Mouse (Mus musculus): ENCODE data around the gene Aadacl4. TPM values are rescaled to one million over a fixed set of nuclear protein-coding genes. Genes with fewer than 3 reads are reported as not detected.
"Not testable (repeated sequence)": the region's sequence is repeated elsewhere in the genome, so short reads cannot be mapped to it uniquely, and the experiment has no call there.

The Aadacl4 gene
- polyA plus RNA-seq (2015; fragmentation: Nextera tagmentation; extraction: Ambion mirVana) = not detected in 2 replicates

GRCm38 (mm10) chr4:144613407-144613806 lies at the start of gene Aadacl4:
Gene Aadacl4 (plus strand): TSS chr4:144613707.
- H3K27ac ChIP-seq (replicated peaks) = no peak within 1 kb of the TSS
- no peaks in the 10 kb centered on the region for H3K9me3 ChIP-seq (ENCODE audit: control insufficient read depth, low read length)
- WGBS = 38% methylated on average over 1 of the region's 1 CpGs

GRCm38 (mm10) chr4:144565034-144565433 lies 48.5 kb upstream of the Aadacl4 start, which contains the start of gene Gm13124:
Gene Gm13124 (minus strand): TSS chr4:144565134.
- Histone ChIP-seq H3K36me3 (ENCODE audit: control insufficient read depth, insufficient read depth, low read length) (no peaks in the 10 kb centered on the region), H3K4me3 (ENCODE audit: low read depth, low read length) (no peak within 1 kb of the TSS), H3K9me3 (ENCODE audit: control insufficient read depth, low read length) (no peaks in the 10 kb centered on the region), H3K27ac (replicated peaks) (no peak within 1 kb of the TSS), H3K4me2 (replicated peaks; ENCODE audit: low read depth) (no peak within 1 kb of the TSS), H3K4me1 (replicated peaks; ENCODE audit: control insufficient read depth, insufficient read depth) (no peaks in the 10 kb centered on the region), H3K27me3 (ENCODE audit: control insufficient read depth, insufficient read depth, low read length) (no peaks in the 10 kb centered on the region), H3K9ac (ENCODE audit: low read length) (no peak within 1 kb of the TSS)
- TF ChIP-seq CTCF (IDR thresholded peaks at IDR 0.05; ENCODE audit: low read depth) = no peak
- no peak for TF ChIP-seq EP300 (optimal IDR thresholded peaks at IDR 0.05)
- DNase-seq (ENCODE audit: low spot score) (no peak), ATAC-seq (ENCODE audit: low FRiP score, low TSS enrichment) (no peak)
- 95% methylated on average over 1 of the region's 1 CpGs for WGBS

More at GRCm38 (mm10) chr4:144613407-144613806, at the start of gene Aadacl4:
- H3K4me1 ChIP-seq (replicated peaks; ENCODE audit: control insufficient read depth, insufficient read depth) = no peaks in the 10 kb centered on the region
- H3K4me2 ChIP-seq (replicated peaks; ENCODE audit: low read depth) = no peak within 1 kb of the TSS
- TF ChIP-seq EP300 (optimal IDR thresholded peaks at IDR 0.05) (no peak), CTCF (IDR thresholded peaks at IDR 0.05; ENCODE audit: low read depth) (no peak)
- ATAC-seq (ENCODE audit: low FRiP score, low TSS enrichment) = no peak
- H3K27me3 ChIP-seq (ENCODE audit: control insufficient read depth, insufficient read depth, low read length) = no peaks in the 10 kb centered on the region
- H3K4me3 ChIP-seq (ENCODE audit: low read depth, low read length) = no peak within 1 kb of the TSS
- H3K36me3 ChIP-seq (ENCODE audit: control insufficient read depth, insufficient read depth, low read length) = no peaks in the 10 kb centered on the region
- DNase-seq (ENCODE audit: low spot score) = no peak
- H3K9ac ChIP-seq (ENCODE audit: low read length) = no peak within 1 kb of the TSS

GRCm38 (mm10) chr4:144567752-144568151 lies 45.8 kb upstream of the Aadacl4 start:
- H3K27ac ChIP-seq (replicated peaks) = no peak overlapping the region
- no peak for DNase-seq (ENCODE audit: low spot score)
- H3K9ac ChIP-seq (ENCODE audit: low read length) = no peak overlapping the region
- H3K4me3 ChIP-seq (ENCODE audit: low read depth, low read length) = no peak overlapping the region
- H3K4me1 ChIP-seq (replicated peaks; ENCODE audit: control insufficient read depth, insufficient read depth) = no peaks in the 10 kb centered on the region
- TF ChIP-seq CTCF (IDR thresholded peaks at IDR 0.05; ENCODE audit: low read depth) = no peak
- no peak for TF ChIP-seq EP300 (optimal IDR thresholded peaks at IDR 0.05)
- no peaks in the 10 kb centered on the region for H3K27me3 ChIP-seq (ENCODE audit: control insufficient read depth, insufficient read depth, low read length)
- H3K9me3 ChIP-seq (ENCODE audit: control insufficient read depth, low read length) = no peaks in the 10 kb centered on the region
- H3K4me2 ChIP-seq (replicated peaks; ENCODE audit: low read depth) = no peak overlapping the region
- no peak for ATAC-seq (ENCODE audit: low FRiP score, low TSS enrichment)
- H3K36me3 ChIP-seq (ENCODE audit: control insufficient read depth, insufficient read depth, low read length) = no peaks in the 10 kb centered on the region

- H3K27me3 ChIP-seq (ENCODE audit: control insufficient read depth, insufficient read depth, low read length); H3K4me3 ChIP-seq (ENCODE audit: low read depth, low read length); H3K9ac ChIP-seq (ENCODE audit: low read length); H3K36me3 ChIP-seq (ENCODE audit: control insufficient read depth, insufficient read depth, low read length); H3K4me1 ChIP-seq (replicated peaks; ENCODE audit: control insufficient read depth, insufficient read depth); H3K9me3 ChIP-seq (ENCODE audit: control insufficient read depth, low read length); DNase-seq (ENCODE audit: low spot score); H3K27ac ChIP-seq (replicated peaks); H3K4me2 ChIP-seq (replicated peaks; ENCODE audit: low read depth): not testable (repeated sequence)
- peak; percentile 53; the same call in 1 of the 2 replicates for ATAC-seq (ENCODE audit: low FRiP score, low TSS enrichment)
- WGBS = 88% methylated on average over 11 of the region's 16 CpGs
Observed at GRCm38 (mm10) chr4:144586207-144586606, 27.3 kb upstream of the Aadacl4 start.

GRCm38 (mm10) chr4:144592790-144593189 lies 20.7 kb upstream of the Aadacl4 start:
- no peak for DNase-seq (ENCODE audit: low spot score)
- Histone ChIP-seq H3K9me3 (ENCODE audit: control insufficient read depth, low read length) (no peaks in the 10 kb centered on the region), H3K9ac (ENCODE audit: low read length) (no peak overlapping the region), H3K27me3 (ENCODE audit: control insufficient read depth, insufficient read depth, low read length) (no peaks in the 10 kb centered on the region), H3K4me2 (replicated peaks; ENCODE audit: low read depth) (no peak overlapping the region), H3K4me3 (ENCODE audit: low read depth, low read length) (no peak overlapping the region), H3K4me1 (replicated peaks; ENCODE audit: control insufficient read depth, insufficient read depth) (no peaks in the 10 kb centered on the region), H3K36me3 (ENCODE audit: control insufficient read depth, insufficient read depth, low read length) (no peaks in the 10 kb centered on the region), H3K27ac (replicated peaks) (no peak overlapping the region)
- TF ChIP-seq EP300 (optimal IDR thresholded peaks at IDR 0.05) = no peak
- TF ChIP-seq CTCF (IDR thresholded peaks at IDR 0.05; ENCODE audit: low read depth) = no peak
- no peak for ATAC-seq (ENCODE audit: low FRiP score, low TSS enrichment)

GRCm38 (mm10) chr4:144614586-144614985 lies 1.1 kb downstream of the Aadacl4 start:
- no peaks in the 10 kb centered on the region for H3K4me1 ChIP-seq (replicated peaks; ENCODE audit: control insufficient read depth, insufficient read depth)
- ATAC-seq (ENCODE audit: low FRiP score, low TSS enrichment) (no peak), DNase-seq (ENCODE audit: low spot score) (no peak)
- WGBS = 72% methylated on average over 1 of the region's 1 CpGs
- no peak overlapping the region for H3K4me2 ChIP-seq (replicated peaks; ENCODE audit: low read depth)
- H3K9me3 ChIP-seq (ENCODE audit: control insufficient read depth, low read length) = no peaks in the 10 kb centered on the region
- H3K27ac ChIP-seq (replicated peaks) = no peak overlapping the region
- H3K36me3 ChIP-seq (ENCODE audit: control insufficient read depth, insufficient read depth, low read length) = no peaks in the 10 kb centered on the region
- TF ChIP-seq CTCF (IDR thresholded peaks at IDR 0.05; ENCODE audit: low read depth) (no peak), EP300 (optimal IDR thresholded peaks at IDR 0.05) (no peak)
- H3K4me3 ChIP-seq (ENCODE audit: low read depth, low read length) = no peak overlapping the region
- H3K27me3 ChIP-seq (ENCODE audit: control insufficient read depth, insufficient read depth, low read length) = no peaks in the 10 kb centered on the region
- no peak overlapping the region for H3K9ac ChIP-seq (ENCODE audit: low read length)
